Mouse (Mus musculus) myocyte (in vitro differentiated cells): ENCODE data around the gene Susd1. TPM values are rescaled to one million over a fixed set of nuclear protein-coding genes. Genes with fewer than 3 reads are reported as not detected.

ENCODE experiments used
- H3K27me3 ChIP-seq: one replicate; pipeline ENCODE4 v1.6.1; 2011; ENCODE audit not compliant: control insufficient read depth, insufficient read depth, insufficient read length
- H3K36me3 ChIP-seq: one replicate; pipeline ENCODE4 v1.6.1; 2011; ENCODE audit not compliant: control insufficient read depth, insufficient read depth
- H3K4me2 ChIP-seq: one replicate; pipeline ENCODE4 v1.6.1; 2011; ENCODE audit warnings: low read depth, control low read depth
- H3K4me3 ChIP-seq: one replicate; pipeline ENCODE4 v1.5.1; 2011; ENCODE audit warnings: mild to moderate bottlenecking, control low read depth, moderate library complexity
- H3K79me2 ChIP-seq: one replicate; pipeline ENCODE4 v1.6.1; 2011; ENCODE audit not compliant: control insufficient read depth, insufficient read depth
- H3ac ChIP-seq: one replicate; pipeline ENCODE4 v1.6.1; 2011; ENCODE audit not compliant: control insufficient read depth, insufficient read length
- CEBPB ChIP-seq: IDR thresholded peaks from 2 replicates; pipeline ENCODE4 v1.6.1; 2011; ENCODE audit warnings: mild to moderate bottlenecking, moderate library complexity; ENCODE audit not compliant: poor library complexity, insufficient read depth, severe bottlenecking
- E2F4 ChIP-seq: IDR thresholded peaks from one replicate; pipeline ENCODE4 v1.6.1; 2011; ENCODE audit warnings: mild to moderate bottlenecking, control low read depth, moderate library complexity; ENCODE audit not compliant: insufficient read depth
- MAX ChIP-seq: IDR thresholded peaks from one replicate; pipeline ENCODE4 v1.6.1; 2011; ENCODE audit warnings: low read depth, mild to moderate bottlenecking, control low read depth
- MYOD1 ChIP-seq, 3 experiments: IDR thresholded peaks; one replicate each; pipeline ENCODE4 v1.6.1; 2011; ENCODE audit warnings: control low read depth in 2 of 3, low read depth in 2 of 3, mild to moderate bottlenecking in 2 of 3, moderate library complexity in 1 of 3; ENCODE audit not compliant: insufficient read length in 2 of 3, control insufficient read depth in 1 of 3
- MYOG ChIP-seq, 3 experiments: IDR thresholded peaks; one replicate each; pipeline ENCODE4 v1.6.1; 2011; ENCODE audit warnings: control low read depth in 2 of 3, low read depth in 2 of 3, mild to moderate bottlenecking in 2 of 3; ENCODE audit not compliant: insufficient read length in 2 of 3, control insufficient read depth in 1 of 3, insufficient read depth in 1 of 3
- POLR2A ChIP-seq: IDR thresholded peaks from one replicate; pipeline ENCODE4 v1.6.1; 2011; ENCODE audit warnings: low read depth, mild to moderate bottlenecking, control low read depth, moderate library complexity; ENCODE audit not compliant: insufficient read length
- POLR2AphosphoS2 ChIP-seq: IDR thresholded peaks from one replicate; pipeline ENCODE4 v1.6.1; 2011; ENCODE audit warnings: low read depth, control low read depth; ENCODE audit not compliant: insufficient read length
- REST ChIP-seq: IDR thresholded peaks from one replicate; pipeline ENCODE4 v1.6.1; 2011; ENCODE audit warnings: mild to moderate bottlenecking, control low read depth, moderate library complexity; ENCODE audit not compliant: insufficient read depth, insufficient read length
- SRF ChIP-seq: IDR thresholded peaks from one replicate; pipeline ENCODE4 v1.6.1; 2011; ENCODE audit warnings: low read depth; ENCODE audit not compliant: control insufficient read depth, insufficient read length
- TCF12 ChIP-seq: IDR thresholded peaks from one replicate; pipeline ENCODE4 v1.6.1; 2011; ENCODE audit warnings: mild to moderate bottlenecking, control low read depth; ENCODE audit not compliant: poor library complexity, insufficient read depth, severe bottlenecking
- TCF3 ChIP-seq: IDR thresholded peaks from one replicate; pipeline ENCODE4 v1.6.1; 2011; ENCODE audit warnings: low read depth, control low read depth; ENCODE audit not compliant: insufficient read length
- USF1 ChIP-seq: IDR thresholded peaks from one replicate; pipeline ENCODE4 v1.6.1; 2011; ENCODE audit warnings: low read depth, mild to moderate bottlenecking, control low read depth, moderate library complexity
- polyA plus RNA-seq: library from polyadenylated mRNA; unstranded; fragments of >200 nt; fragmentation: generic; extraction: Trizol; gene quantifications from one replicate; pipeline ENCODE4 v1.2.1, GENCODE M21; 2012; ENCODE audit warnings: missing spikeins

Gene Susd1
- polyA plus RNA-seq, 1 experiment: 0.55 TPM

DNA sequence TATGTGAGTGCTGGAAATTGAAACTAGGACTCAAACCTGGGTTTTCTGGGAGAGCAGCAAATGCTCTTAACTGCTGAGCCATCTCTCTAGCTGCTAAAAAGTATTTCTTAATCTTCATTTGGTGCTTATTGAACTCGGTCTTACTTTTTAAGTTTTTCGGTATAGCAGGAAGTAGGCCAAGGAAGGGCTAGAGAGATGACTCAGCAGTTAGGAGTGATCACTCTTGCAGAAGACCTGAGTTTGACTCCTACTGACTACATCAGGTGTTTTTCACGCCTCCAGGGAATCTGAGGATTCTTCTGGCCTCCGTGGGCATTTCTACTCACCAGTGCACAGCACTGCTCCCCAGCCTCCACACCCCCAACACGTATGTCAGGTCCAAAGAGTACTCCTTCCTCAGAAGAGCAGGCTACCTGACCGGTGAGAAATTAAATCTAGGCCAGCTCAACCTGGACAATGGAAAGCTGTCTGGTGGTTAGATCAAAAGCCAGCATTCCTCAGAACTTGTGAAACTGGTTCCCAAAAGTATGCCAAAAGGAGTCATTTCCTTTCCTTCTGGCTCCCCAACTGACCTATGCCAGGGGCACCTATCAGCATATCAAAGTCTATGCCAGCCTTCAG is 11.9 kb upstream of the Susd1 start:
- no peaks in the 10 kb centered on the region for H3K27me3 ChIP-seq
- TF ChIP-seq POLR2A: no peak
- no peak for TF ChIP-seq USF1
- TF ChIP-seq MYOG (IDR thresholded peaks at IDR 0.05; ENCODE audit: control insufficient read depth in 1 of 3, insufficient read depth in 1 of 3, insufficient read length in 2 of 3, low read depth in 2 of 3): no peak
- no peak for TF ChIP-seq E2F4
- TF ChIP-seq CEBPB: no peak
- TF ChIP-seq SRF: no peak
- no peak for TF ChIP-seq POLR2AphosphoS2
- no peaks in the 10 kb centered on the region for H3K36me3 ChIP-seq
- H3K79me2 ChIP-seq: no peaks in the 10 kb centered on the region
- H3ac ChIP-seq: no peak overlapping the region
- no peak overlapping the region for H3K4me3 ChIP-seq
- no peak overlapping the region for H3K4me2 ChIP-seq

DNA sequence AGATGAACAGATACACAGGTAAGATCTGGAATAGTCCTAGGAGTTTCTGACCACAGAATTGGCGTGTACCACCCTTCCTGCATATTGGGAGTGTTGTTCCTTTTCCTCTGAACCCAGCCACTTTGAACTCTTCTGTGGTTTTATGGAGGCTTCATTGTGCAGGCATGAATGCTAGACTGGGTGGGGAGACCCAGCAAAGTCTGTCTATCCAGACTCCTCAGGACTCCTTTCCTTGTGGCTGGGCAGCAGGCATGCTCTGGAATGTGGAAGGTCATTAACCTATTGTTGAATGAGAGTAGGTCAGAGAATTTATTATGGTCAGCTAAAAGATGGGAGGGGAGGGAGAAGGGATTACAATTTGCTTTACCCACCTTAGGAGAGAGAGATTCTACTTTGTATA is 8.9 kb upstream of the Susd1 start:
- no peak for TF ChIP-seq TCF3
- TF ChIP-seq MAX: no peak
- TF ChIP-seq USF1: no peak
- TF ChIP-seq POLR2AphosphoS2: no peak
- TF ChIP-seq TCF12: no peak
- TF ChIP-seq CEBPB: no peak
- TF ChIP-seq MYOG (IDR thresholded peaks at IDR 0.05; ENCODE audit: control insufficient read depth in 1 of 3, insufficient read depth in 1 of 3, insufficient read length in 2 of 3, low read depth in 2 of 3): no peak
- TF ChIP-seq REST: no peak
- TF ChIP-seq SRF: no peak
- no peak for TF ChIP-seq E2F4
- no peak for TF ChIP-seq POLR2A
- TF ChIP-seq MYOD1 (IDR thresholded peaks at IDR 0.05; ENCODE audit: control insufficient read depth in 1 of 3, insufficient read length in 2 of 3, low read depth in 2 of 3): no peak
- Histone ChIP-seq H3K4me2 (no peak overlapping the region), H3K4me3 (no peak overlapping the region)

DNA sequence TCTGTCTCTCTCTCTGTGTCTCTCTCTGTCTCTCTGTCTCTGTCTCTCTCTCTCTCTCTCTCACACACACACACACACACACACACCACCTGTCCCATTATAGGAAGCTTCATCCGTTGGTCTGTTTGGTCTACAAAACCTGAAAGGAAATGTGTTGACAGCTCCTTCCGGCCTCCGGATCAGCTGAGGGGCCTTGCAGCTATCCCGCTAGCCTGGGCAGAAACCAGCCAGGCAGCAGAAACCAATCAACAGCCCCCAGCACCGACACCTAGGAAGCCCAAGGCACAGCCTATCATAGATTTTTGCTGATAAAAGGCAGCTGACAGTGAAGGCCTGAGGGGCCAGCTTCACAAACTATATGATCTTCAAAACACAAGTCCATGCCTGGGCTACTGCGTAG is 7.1 kb upstream of the Susd1 start:
- no peak overlapping the region for H3K4me2 ChIP-seq
- H3K27me3 ChIP-seq: no peaks in the 10 kb centered on the region
- TF ChIP-seq POLR2AphosphoS2: no peak
- no peaks in the 10 kb centered on the region for H3K36me3 ChIP-seq
- no peak overlapping the region for H3ac ChIP-seq
- no peak overlapping the region for H3K4me3 ChIP-seq
- no peaks in the 10 kb centered on the region for H3K79me2 ChIP-seq

More for the DNA sequence above, 8.9 kb upstream of the Susd1 start:
- Histone ChIP-seq H3ac (no peak overlapping the region), H3K79me2 (no peaks in the 10 kb centered on the region), H3K27me3 (no peaks in the 10 kb centered on the region), H3K36me3 (no peaks in the 10 kb centered on the region)

DNA sequence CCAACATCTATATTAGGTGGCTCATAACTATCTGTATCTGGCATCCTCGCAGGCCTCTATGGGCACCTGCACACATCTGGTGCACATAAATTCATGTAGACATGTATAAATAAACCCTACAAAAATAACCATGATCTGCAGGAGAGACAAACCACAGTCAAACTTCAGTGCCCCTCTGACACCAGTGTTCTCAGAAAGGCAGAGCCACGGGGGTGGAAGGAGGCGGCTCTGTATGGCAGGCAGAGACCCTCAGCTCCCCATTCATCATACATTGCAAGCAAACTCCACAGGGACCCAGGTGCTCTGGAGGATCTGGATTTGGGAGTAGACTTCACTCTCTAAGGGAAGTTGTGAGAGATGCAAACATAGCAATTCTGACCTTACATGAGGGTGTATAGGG is 6.6 kb upstream of the Susd1 start:
- Histone ChIP-seq H3K4me3 (no peak overlapping the region), H3ac (no peak overlapping the region), H3K27me3 (no peaks in the 10 kb centered on the region), H3K4me2 (no peak overlapping the region), H3K79me2 (no peaks in the 10 kb centered on the region), H3K36me3 (no peaks in the 10 kb centered on the region)
- no peak for TF ChIP-seq MYOG (IDR thresholded peaks at IDR 0.05; ENCODE audit: control insufficient read depth in 1 of 3, insufficient read depth in 1 of 3, insufficient read length in 2 of 3, low read depth in 2 of 3)

DNA sequence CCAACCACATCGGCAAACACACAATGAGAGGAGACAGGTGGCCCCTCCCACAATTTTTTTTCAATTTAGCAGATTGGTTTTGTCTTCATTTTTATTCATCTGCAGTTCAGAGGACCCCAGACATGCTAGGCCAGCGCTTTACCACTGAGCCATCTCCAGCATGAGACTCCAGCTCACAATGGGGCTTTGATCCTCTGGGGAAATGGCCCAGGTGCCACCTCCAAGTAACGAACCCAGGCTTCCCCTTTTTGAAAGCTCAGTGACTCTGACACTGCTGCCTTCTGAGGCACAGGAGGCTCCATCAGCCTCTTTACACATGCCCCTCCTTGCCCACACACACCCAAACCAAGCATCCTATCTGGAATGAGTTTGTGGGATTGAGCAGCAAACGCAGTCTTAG is 5.7 kb upstream of the Susd1 start:
- Histone ChIP-seq H3K4me2 (no peak overlapping the region), H3K36me3 (no peaks in the 10 kb centered on the region), H3K79me2 (no peaks in the 10 kb centered on the region), H3K27me3 (no peaks in the 10 kb centered on the region), H3ac (no peak overlapping the region), H3K4me3 (no peak overlapping the region)
- TF ChIP-seq MYOG (IDR thresholded peaks at IDR 0.05; ENCODE audit: control insufficient read depth in 1 of 3, insufficient read depth in 1 of 3, insufficient read length in 2 of 3, low read depth in 2 of 3): no peak
- no peak for TF ChIP-seq POLR2AphosphoS2
- TF ChIP-seq CEBPB: no peak
- no peak for TF ChIP-seq TCF3
- no peak for TF ChIP-seq TCF12
- no peak for TF ChIP-seq MYOD1 (IDR thresholded peaks at IDR 0.05; ENCODE audit: control insufficient read depth in 1 of 3, insufficient read length in 2 of 3, low read depth in 2 of 3)
- no peak for TF ChIP-seq POLR2A
- no peak for TF ChIP-seq E2F4
- no peak for TF ChIP-seq USF1
- no peak for TF ChIP-seq MAX
- no peak for TF ChIP-seq SRF
- no peak for TF ChIP-seq REST
